Mouse (Mus musculus) liver, postnatal 0 days (tissue): ENCODE data around the gene Sft2d2. TPM values are rescaled to one million over a fixed set of nuclear protein-coding genes. Genes with fewer than 3 reads are reported as not detected.

Experiments
- ATAC-seq: fragments of 200-750 bp; cut with Nextera tagmentation; 2 replicates; pipeline ENCODE4 v1.8.0; 2017; ENCODE audit warnings: mild to moderate bottlenecking, moderate library complexity
- DNase-seq: peaks from one replicate; pipeline ENCODE4 v3.0.0-alpha.2; 2016
- H3K27ac ChIP-seq: fragments of 300-500 bp; sonication (generic); 2 replicates; pipeline ENCODE4 v1.5.1; 2014; ENCODE audit warnings: antibody characterized with exemption, moderate library complexity, mild to moderate bottlenecking, low read depth
- H3K27me3 ChIP-seq: fragments of 300-500 bp; sonication (generic); 2 replicates; pipeline ENCODE4 v1.6.1; 2014; ENCODE audit warnings: low read length, control low read depth, mixed read lengths; ENCODE audit not compliant: insufficient read depth
- H3K36me3 ChIP-seq: fragments of 300-500 bp; sonication (generic); replicated peaks from 2 replicates; pipeline ENCODE4 v1.6.1; 2014; ENCODE audit warnings: mild to moderate bottlenecking, control low read depth, low read length, moderate library complexity, mixed read lengths; ENCODE audit not compliant: insufficient read depth
- H3K4me1 ChIP-seq: fragments of 300-500 bp; sonication (generic); 2 replicates; pipeline ENCODE4 v1.6.1; 2014; ENCODE audit warnings: antibody characterized with exemption, mild to moderate bottlenecking, control low read depth; ENCODE audit not compliant: insufficient read depth
- H3K4me2 ChIP-seq: fragments of 300-500 bp; sonication (generic); 2 replicates; pipeline ENCODE4 v1.6.1; 2014; ENCODE audit warnings: low read depth, mild to moderate bottlenecking, low read length, moderate library complexity, mixed read lengths
- H3K4me3 ChIP-seq: fragments of 300-500 bp; sonication (generic); 2 replicates; pipeline ENCODE4 v1.5.1; 2014; ENCODE audit warnings: low read depth, low read length
- H3K9ac ChIP-seq: fragments of 300-500 bp; sonication (generic); replicated peaks from 2 replicates; pipeline ENCODE4 v1.6.1; 2014; ENCODE audit warnings: mild to moderate bottlenecking, moderate library complexity
- H3K9me3 ChIP-seq: fragments of 300-500 bp; sonication (generic); 2 replicates; pipeline ENCODE4 v1.6.1; 2016; ENCODE audit warnings: mild to moderate bottlenecking, control low read depth, low read length, mixed read lengths
- CTCF ChIP-seq: sonication (generic); IDR thresholded peaks from 2 replicates; pipeline ENCODE4 v1.5.1; 2016; ENCODE audit warnings: antibody characterized with exemption, low read depth
- EP300 ChIP-seq: IDR thresholded peaks from 2 replicates; pipeline ENCODE4 v1.6.1; 2016; ENCODE audit warnings: antibody characterized with exemption, low read depth, mild to moderate bottlenecking
- WGBS: fragments of 180-500 bp; shearing (Covaris S2); extraction: QIAGEN DNeasy Blood & Tissue Kit; methylation state at CpG from one replicate; pipeline ENCODE4 v1.1.7; 2014; ENCODE audit not compliant: insufficient replicate concordance; 5-methylcytosine and 5-hydroxymethylcytosine counted together
- polyA plus RNA-seq: library from polyadenylated mRNA; unstranded; fragments of >200 nt; fragmentation: Nextera tagmentation; extraction: Ambion mirVana; gene quantifications from 2 replicates; pipeline ENCODE4 v1.2.1, GENCODE M21; 2015

Gene Sft2d2
- 7.8 and 8.8 TPM in 2 replicates for polyA plus RNA-seq

- Histone ChIP-seq H3K27ac (peak within 1 kb of the TSS; percentile 95), H3K9ac (peak within 1 kb of the TSS; percentile 86), H3K36me3 (no peaks in the 10 kb centered on the region), H3K27me3 (no peaks in the 10 kb centered on the region), H3K4me3 (peak within 1 kb of the TSS; percentile 92), H3K4me1 (peaks cover 26% of the 10 kb centered on the region), H3K4me2 (peak within 1 kb of the TSS; percentile 94), H3K9me3 (no peaks in the 10 kb centered on the region)
- TF ChIP-seq CTCF (peak; percentile 44; the same call in 1 of the 2 replicates), EP300 (peak; percentile 64)
- ATAC-seq: peak; percentile 97
- DNase-seq: peak; percentile 98
- WGBS: under 1% methylated on average over 68 of the region's 69 CpGs
Measured at GRCm38 (mm10) chr1:165193880-165194661, at the start of gene Sft2d2. TSS of gene Sft2d2 (minus strand) at chr1:165194438.

GRCm38 (mm10) chr1:165236321-165237298, 42.4 kb upstream of the Sft2d2 start, which contains the start of gene Tiprl:
TSS of gene Tiprl (minus strand) at chr1:165236996.
- 1% methylated on average over 76 of the region's 76 CpGs for whole genome bisulfite sequencing
- H3K4me1 ChIP-seq: peaks cover 20% of the 10 kb centered on the region
- peak; percentile 97 for DNase-seq
- no peaks in the 10 kb centered on the region for H3K9me3 ChIP-seq
- peak; percentile 99 for ATAC-seq
- H3K4me2 ChIP-seq: peak within 1 kb of the TSS; percentile 86
- H3K4me3 ChIP-seq: peak within 1 kb of the TSS; percentile 88
- no peak; the same call in 1 of the 2 replicates for TF ChIP-seq EP300
- no peak for TF ChIP-seq CTCF
- H3K27me3 ChIP-seq: no peaks in the 10 kb centered on the region
- peak within 1 kb of the TSS; percentile 92 for H3K27ac ChIP-seq
- peak within 1 kb of the TSS; percentile 90 for H3K9ac ChIP-seq
- H3K36me3 ChIP-seq: no peaks in the 10 kb centered on the region

DNA sequence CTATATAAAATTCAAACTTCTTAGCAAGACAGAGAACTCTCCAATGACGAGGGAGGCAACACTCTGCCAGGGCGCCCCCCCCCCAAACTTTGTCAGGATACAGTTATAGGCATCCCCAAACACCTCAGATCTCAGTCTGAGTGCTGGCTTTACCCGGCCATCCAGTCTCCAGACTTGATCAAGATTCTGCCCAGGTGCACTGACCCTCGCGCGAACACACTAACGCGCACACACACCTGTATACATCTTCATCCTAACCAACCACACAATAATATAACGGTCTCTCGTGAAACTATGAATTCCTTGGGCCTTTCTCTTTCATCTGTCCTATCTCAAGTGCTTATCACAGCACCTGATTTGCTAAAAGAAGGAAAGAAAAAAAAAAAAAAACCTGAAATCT, 41.6 kb upstream of the Sft2d2 start:
- H3K4me2 ChIP-seq: peak overlapping the region; percentile 86
- TF ChIP-seq CTCF (no peak), EP300 (no peak)
- 8% methylated on average over 10 of the region's 10 CpGs for WGBS
- H3K9ac ChIP-seq: peak overlapping the region; percentile 90
- peaks cover 20% of the 10 kb centered on the region for H3K4me1 ChIP-seq
- no peaks in the 10 kb centered on the region for H3K36me3 ChIP-seq
- DNase-seq (no peak), ATAC-seq (no peak)
- no peaks in the 10 kb centered on the region for H3K27me3 ChIP-seq
- peak overlapping the region; percentile 88 for H3K4me3 ChIP-seq
- H3K9me3 ChIP-seq: no peaks in the 10 kb centered on the region
- H3K27ac ChIP-seq: peak overlapping the region; percentile 92

DNA sequence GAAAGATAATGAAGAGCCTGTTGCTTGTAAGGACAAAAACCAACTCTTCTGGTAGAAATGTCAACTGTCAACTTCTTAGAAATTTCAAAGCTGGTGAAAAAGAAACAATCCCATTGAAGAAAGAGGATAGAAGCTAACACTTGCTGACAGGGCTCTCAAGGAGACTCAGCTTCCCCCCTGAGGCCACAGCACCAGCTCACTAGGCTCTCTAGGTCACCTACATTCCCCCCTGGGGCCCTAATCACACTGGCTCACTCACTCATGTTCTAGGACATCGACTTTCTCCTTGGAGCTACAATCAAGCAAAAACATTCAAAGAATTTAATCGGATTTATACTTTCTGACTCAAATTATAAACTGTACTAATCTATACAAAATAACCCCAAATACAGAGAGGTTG, 39.6 kb upstream of the Sft2d2 start:
- TF ChIP-seq CTCF (no peak), EP300 (no peak)
- Histone ChIP-seq H3K27ac (0 out of 2 replicates have a peak overlapping the region, but pooled peaks have one; percentile 39), H3K4me2 (no peak overlapping the region), H3K4me1 (peaks cover 22% of the 10 kb centered on the region), H3K9ac (0 out of 2 replicates have a peak overlapping the region, but pooled peaks have one; percentile 21), H3K4me3 (no peak overlapping the region), H3K27me3 (no peaks in the 10 kb centered on the region), H3K36me3 (no peaks in the 10 kb centered on the region), H3K9me3 (no peaks in the 10 kb centered on the region)
- WGBS: 67% methylated on average over 2 of the region's 2 CpGs
- ATAC-seq (no peak), DNase-seq (no peak)

- Histone ChIP-seq H3K9me3 (no peaks in the 10 kb centered on the region), H3K4me1 (peaks cover 14% of the 10 kb centered on the region), H3K27ac (peak overlapping the region; percentile 83; the same call in 1 of the 2 replicates), H3K4me2 (no peak overlapping the region), H3K27me3 (no peaks in the 10 kb centered on the region), H3K36me3 (peaks cover 12% of the 10 kb centered on the region; the same call in 1 of the 2 replicates), H3K4me3 (no peak overlapping the region), H3K9ac (no peak overlapping the region)
- TF ChIP-seq CTCF (peak; percentile 61), EP300 (no peak)
- 87% methylated on average over 4 of the region's 4 CpGs for WGBS
- ATAC-seq (no peak), DNase-seq (no peak)
Measured at GRCm38 (mm10) chr1:165230691-165231090, 36.5 kb upstream of the Sft2d2 start.
